Mouse (Mus musculus): ENCODE results near the gene Tomm5. TPM values are rescaled to one million over a fixed set of nuclear protein-coding genes. Genes with fewer than 3 reads are reported as not detected.

Gene Tomm5
- polyA plus RNA-seq, 1 experiment from 2014 or later: 347 TPM

DNA sequence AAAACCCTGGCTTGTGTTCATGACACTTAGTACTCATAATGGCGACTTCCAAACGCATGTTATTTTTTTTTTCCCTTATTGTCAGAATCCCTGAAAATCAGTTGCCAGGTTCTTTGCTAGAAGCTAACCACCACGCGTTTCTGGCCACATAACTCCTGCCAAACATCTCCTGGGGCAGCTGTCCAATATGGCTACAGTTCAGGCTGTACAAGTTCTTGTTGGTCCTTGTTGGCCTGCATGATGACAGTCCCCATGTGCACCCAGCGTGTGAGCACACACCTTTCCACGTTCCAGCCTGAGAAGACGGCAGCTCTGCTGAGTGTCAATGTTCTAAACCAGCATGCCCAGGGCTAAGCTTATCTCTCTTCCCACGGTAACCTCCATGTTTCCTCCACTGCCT is 52.5 kb downstream of the Tomm5 start:
- H3K36me3 ChIP-seq (ENCODE audit: insufficient read depth, low read length): peaks cover 14% of the 10 kb centered on the region; the same call in 1 of the 2 replicates
- H3K27ac ChIP-seq: no peak overlapping the region
- no peak for DNase-seq (ENCODE audit: low spot score)
- no peaks in the 10 kb centered on the region for H3K27me3 ChIP-seq (ENCODE audit: insufficient read depth, low read length)
- TF ChIP-seq CTCF (IDR thresholded peaks at IDR 0.05; ENCODE audit: low read depth): no peak
- H3K9me3 ChIP-seq (replicated peaks; ENCODE audit: low read length): no peaks in the 10 kb centered on the region
- H3K4me1 ChIP-seq (replicated peaks; ENCODE audit: insufficient read depth, low read length): no peaks in the 10 kb centered on the region
- H3K4me3 ChIP-seq (replicated peaks; ENCODE audit: low read depth, low read length): no peak overlapping the region
- no peak for ATAC-seq (replicated peaks; ENCODE audit: low FRiP score, low read depth)
- H3K4me2 ChIP-seq (ENCODE audit: low read length): no peak overlapping the region
- H3K9ac ChIP-seq (ENCODE audit: low read depth, low read length): no peak overlapping the region
- WGBS: 76% methylated on average over 8 of the region's 8 CpGs

Other genes with a start within 250 kb of the Tomm5 start
- 131 and 148 TPM in 2 replicates for gene Grhpr, start 126.7 kb downstream of the Tomm5 start, polyA plus RNA-seq (2015; fragmentation: Nextera tagmentation; extraction: Ambion mirVana)
- gene Zbtb5, start 95.7 kb downstream of the Tomm5 start, polyA plus RNA-seq (2015; fragmentation: Nextera tagmentation; extraction: Ambion mirVana): 18.5 and 19.2 TPM in 2 replicates
- gene Polr1e, start 89.5 kb downstream of the Tomm5 start, polyA plus RNA-seq (2015; fragmentation: Nextera tagmentation; extraction: Ambion mirVana): 33.2 and 33.4 TPM in 2 replicates
- gene Fbxo10, start 23.5 kb downstream of the Tomm5 start, polyA plus RNA-seq (2015; fragmentation: Nextera tagmentation; extraction: Ambion mirVana): 10.7 and 10.9 TPM in 2 replicates
- 0.27 and 0.30 TPM in 2 replicates for gene Frmpd1, start 76.8 kb upstream of the Tomm5 start, polyA plus RNA-seq (2015; fragmentation: Nextera tagmentation; extraction: Ambion mirVana)
- 18.7 and 19.4 TPM in 2 replicates for gene Trmt10b, start 189.0 kb upstream of the Tomm5 start, polyA plus RNA-seq (2015; fragmentation: Nextera tagmentation; extraction: Ambion mirVana)
- gene Dcaf10, start 234.0 kb upstream of the Tomm5 start, polyA plus RNA-seq (2015; fragmentation: Nextera tagmentation; extraction: Ambion mirVana): 12.4 and 12.8 TPM in 2 replicates
- 76.5 and 76.7 TPM in 2 replicates for gene Exosc3, start 234.6 kb upstream of the Tomm5 start, polyA plus RNA-seq (2015; fragmentation: Nextera tagmentation; extraction: Ambion mirVana)